8 mouse cellular contexts compared by ENCODE assay signal in the genomic region with DNA sequence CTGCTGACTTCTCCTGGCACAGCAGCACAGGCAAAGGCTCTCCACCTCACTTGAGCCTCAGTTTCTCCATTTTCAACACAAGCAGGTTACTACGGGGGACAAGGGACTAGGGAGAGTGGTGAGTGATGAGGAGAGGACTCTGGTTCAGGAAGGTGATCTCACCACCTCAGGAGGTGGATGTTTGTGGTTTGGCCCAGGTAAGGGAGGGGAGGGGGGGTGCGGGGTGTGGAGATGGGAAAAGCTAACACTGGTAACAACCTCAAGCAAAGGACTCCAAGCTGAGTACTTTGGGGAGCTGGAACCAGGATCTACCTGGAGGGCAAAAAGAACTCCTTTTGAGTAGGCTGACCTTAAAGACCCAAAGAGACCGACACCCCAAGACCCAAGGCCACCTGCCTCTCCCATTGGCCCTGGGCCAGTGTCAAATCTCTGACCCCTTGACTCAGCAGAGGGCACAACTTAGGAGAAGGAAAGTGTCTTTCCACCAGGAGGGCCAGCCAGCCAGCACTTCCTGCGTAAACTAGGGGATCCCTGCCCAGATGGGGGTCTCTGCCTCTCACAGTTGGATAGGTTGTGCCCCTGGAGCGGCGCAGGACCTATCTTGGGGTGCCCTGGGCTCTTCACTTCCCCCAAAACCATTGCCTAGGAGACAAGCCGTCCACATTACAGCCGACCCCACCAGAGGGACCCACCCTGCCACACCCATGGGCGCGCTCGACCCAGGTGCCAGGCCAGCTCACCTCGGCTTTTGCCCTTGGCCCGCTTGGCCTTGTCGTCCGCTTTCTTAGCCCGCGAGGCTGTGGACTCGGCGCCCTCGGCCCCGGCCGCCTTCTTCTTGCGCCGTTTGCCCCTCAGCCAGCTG. TPM values are rescaled to one million over a fixed set of nuclear protein-coding genes. Genes with fewer than 3 reads are reported as not detected.
DNase-seq lines count a peak whose midpoint lies in the region; TF ChIP-seq lines count a peak whose summit lies in the region.

No protein-coding gene starts in this region.

- 10% methylated on average over 24 of the region's 24 CpGs for WGBS in heart, adult 2 months

- H3K79me2 ChIP-seq in heart, adult 2 months (replicated peaks; ENCODE audit: control insufficient read depth, insufficient read depth, low read length) = no peaks in the 10 kb centered on the region

- H3K36me3 ChIP-seq in heart, adult 2 months (ENCODE audit: control insufficient read depth, insufficient read depth, low read length) = no peaks in the 10 kb centered on the region

- DNase-seq in heart, adult 2 months = peak in 1 of 2 experiments; percentile 54
- no peak for DNase-seq in heart, adult 9 months (ENCODE audit: low spot score in 2 of 2)
- DNase-seq in adrenal gland, postnatal 14 days = peak; percentile 51
- peak; percentile 28 for DNase-seq in induced T-regulatory cell, adult 2 months (ENCODE audit: low read depth)
- peak; percentile 34 for DNase-seq in lung, postnatal 10 days
- no peak for DNase-seq in Muller cell, postnatal 12 days (ENCODE audit: inconsistent ontology term)
- DNase-seq in layer of hippocampus, postnatal 10 days (ENCODE audit: low spot score in 2 of 2) = no peak
- no peak for DNase-seq in frontal cortex, adult 2 months (ENCODE audit: extremely low spot score in 1 of 2, low spot score in 1 of 2)

- H3K27ac ChIP-seq in heart, adult 2 months = peak overlapping the region; percentile 76

- H3K27me3 ChIP-seq in heart, adult 2 months (ENCODE audit: control insufficient read depth, insufficient read depth, low read length) = no peaks in the 10 kb centered on the region

- TF ChIP-seq CTCF in heart, adult 2 months (IDR thresholded peaks at IDR 0.05) = no peak

- peaks cover 1% of the 10 kb centered on the region; the same call in 1 of the 2 replicates for H3K4me1 ChIP-seq in heart, adult 2 months (ENCODE audit: control insufficient read depth, insufficient read depth, low read length)

- H3K9ac ChIP-seq in heart, adult 2 months (ENCODE audit: low read depth, low read length) = peak overlapping the region; percentile 90

- TF ChIP-seq POLR2A in heart, adult 2 months (IDR thresholded peaks at IDR 0.05; ENCODE audit: insufficient read depth, low read depth, low read length) = no peak

- no peak for TF ChIP-seq EP300 in heart, adult 2 months (IDR thresholded peaks at IDR 0.05; ENCODE audit: insufficient read depth, low read depth, low read length)

- H3K4me3 ChIP-seq in heart, adult 2 months = peak overlapping the region; percentile 60

- intact Hi-C loops in heart, adult 2 months (cut with DNase I) = loop anchor here (2.0 kb wide), 1 partner anchor 15 kb away; no protein-coding TSS in a partner anchor

RNA-seq across cellular contexts. Expression of a gene that starts 13.6 kb away (rescaled TPM):
- 1 to 10 TPM; 3.2 to 3.7 TPM for total RNA-seq in heart, adult 2 months (2021)
- 3.8 and 4.4 TPM in 2 replicates for polyA plus RNA-seq in heart, adult 2 months (2012; rRNA removed)
- total RNA-seq in adrenal gland, postnatal 14 days (2021) = 14.5 and 16.5 TPM in 2 replicates
- total RNA-seq in layer of hippocampus, postnatal 10 days (2021) = 10 to 100 TPM; 11.4 to 12.1 TPM
- polyA plus RNA-seq in frontal cortex, adult 2 months (2012; rRNA removed) = 7.5 and 9.2 TPM in 2 replicates

RNA-seq across cellular contexts. Expression of a gene that starts 39.8 kb away (rescaled TPM):
- 10 to 100 TPM; 17.7 to 17.9 TPM for total RNA-seq in heart, adult 2 months (2021)
- 8.7 and 18.8 TPM in 2 replicates for polyA plus RNA-seq in heart, adult 2 months (2012; rRNA removed)
- total RNA-seq in adrenal gland, postnatal 14 days (2021) = 1.7 and 2.5 TPM in 2 replicates
- 1 to 10 TPM; 1.6 to 1.7 TPM for total RNA-seq in layer of hippocampus, postnatal 10 days (2021)
- polyA plus RNA-seq in frontal cortex, adult 2 months (2012; rRNA removed) = 1.3 TPM in 2 replicates

RNA-seq across cellular contexts. Expression of a gene that starts 58.1 kb away (rescaled TPM):
- total RNA-seq in heart, adult 2 months (2021) = 10 to 100 TPM; 26.3 to 29.7 TPM
- 10.4 and 18.4 TPM in 2 replicates for polyA plus RNA-seq in heart, adult 2 months (2012; rRNA removed)
- total RNA-seq in adrenal gland, postnatal 14 days (2021) = 72.1 and 85.5 TPM in 2 replicates
- total RNA-seq in layer of hippocampus, postnatal 10 days (2021) = 100 to 1,000 TPM in 1 of 2 experiments, 10 to 100 TPM in 1; 99.0 to 109 TPM
- polyA plus RNA-seq in frontal cortex, adult 2 months (2012; rRNA removed) = 72.0 and 72.5 TPM in 2 replicates

RNA-seq across cellular contexts. Expression of a gene that starts 58.1 kb away (rescaled TPM):
- total RNA-seq in heart, adult 2 months (2021) = 10 to 100 TPM; 10.2 to 14.2 TPM
- polyA plus RNA-seq in heart, adult 2 months (2012; rRNA removed) = 6.6 and 13.3 TPM in 2 replicates
- total RNA-seq in adrenal gland, postnatal 14 days (2021) = 24.5 and 30.0 TPM in 2 replicates
- total RNA-seq in layer of hippocampus, postnatal 10 days (2021) = 10 to 100 TPM; 36.8 to 37.0 TPM
- polyA plus RNA-seq in frontal cortex, adult 2 months (2012; rRNA removed) = 28.0 and 31.5 TPM in 2 replicates

Comparison
In these comparisons a context has a peak if more than half of its experiments do, and no peak if none do; other contexts are left out.
1. DNase-seq: peak in adrenal gland, postnatal 14 days (single experiment), induced T-regulatory cell, adult 2 months (single experiment) and lung, postnatal 10 days (single experiment); none in heart, adult 9 months (0 of 2), Muller cell, postnatal 12 days (single experiment), layer of hippocampus, postnatal 10 days (0 of 2) and frontal cortex, adult 2 months (0 of 2).